15 mouse cellular contexts compared by ENCODE assay signal in genomic region chr17:29855702-29856580, GRCm38 (mm10).
A peak's percentile ranks its signal among the peaks of the same experiment; 100 is the strongest.
DNase-seq lines count a peak whose midpoint lies in the region; ATAC-seq and TF ChIP-seq lines count a peak whose summit lies in the region.
"Had no signal": no experiment of that assay in that cellular context is flagged by ENCODE, and none has a peak within 500 bp of the region (broad histone marks: within the 10 kb centered on the region; RNA-seq: fewer than 3 reads in every experiment).

No protein-coding gene starts in this region.

- no peak for DNase-seq in forebrain, embryonic 10.5 days (ENCODE audit: extremely low spot score, low spot score)
- DNase-seq in lung, postnatal 0 days (ENCODE audit: low spot score): peak; percentile 83
- DNase-seq in kidney, adult 18-20 months: no peak
- DNase-seq in gastrocnemius, postnatal 14 days: no peak
- DNase-seq in embryonic facial prominence, embryonic 10.5 days (ENCODE audit: low spot score): no peak
- DNase-seq: B cell, adult 2 months; cerebellum, postnatal 36 days; heart, adult 11 months; kidney, postnatal 4 days had no signal

- H3K36me3 ChIP-seq in forebrain, embryonic 16.5 days (ENCODE audit: control insufficient read depth, insufficient read depth): no peaks in the 10 kb centered on the region
- no peaks in the 10 kb centered on the region; the same call in 1 of the 2 replicates for H3K36me3 ChIP-seq in forebrain, embryonic 10.5 days (replicated peaks)
- no peaks in the 10 kb centered on the region for H3K36me3 ChIP-seq in E14TG2a.4 (ENCODE audit: insufficient read depth, low read length)
- no peaks in the 10 kb centered on the region for H3K36me3 ChIP-seq in lung, postnatal 0 days (ENCODE audit: insufficient read depth, low read length)
- no peaks in the 10 kb centered on the region for H3K36me3 ChIP-seq in embryonic facial prominence, embryonic 10.5 days (replicated peaks)
- H3K36me3 ChIP-seq: embryonic facial prominence, embryonic 13.5 days; neural tube, embryonic 15.5 days had no signal

- peak; percentile 63 for TF ChIP-seq EP300 in lung, postnatal 0 days (IDR thresholded peaks at IDR 0.05)

- H3K4me2 ChIP-seq in forebrain, embryonic 16.5 days (ENCODE audit: low read length): no peak overlapping the region
- H3K4me2 ChIP-seq in lung, postnatal 0 days (replicated peaks; ENCODE audit: low read depth, low read length): no peak overlapping the region
- H3K4me2 ChIP-seq: embryonic facial prominence, embryonic 13.5 days; neural tube, embryonic 15.5 days had no signal

- peak overlapping the region; percentile 5; the same call in 1 of the 2 replicates for H3K27ac ChIP-seq in forebrain, embryonic 16.5 days (ENCODE audit: low read length)
- no peak overlapping the region for H3K27ac ChIP-seq in forebrain, embryonic 10.5 days
- H3K27ac ChIP-seq in lung, postnatal 0 days (ENCODE audit: low read length): 0 out of 2 replicates have a peak overlapping the region, but pooled peaks have one; percentile 52
- no peak overlapping the region for H3K27ac ChIP-seq in embryonic facial prominence, embryonic 10.5 days (replicated peaks)
- H3K27ac ChIP-seq: embryonic facial prominence, embryonic 13.5 days; neural tube, embryonic 15.5 days had no signal

- 55% methylated on average over 18 of the region's 18 CpGs for WGBS in forebrain, embryonic 16.5 days
- 76% methylated on average over 18 of the region's 18 CpGs for WGBS in forebrain, embryonic 10.5 days
- 43% methylated on average over 18 of the region's 18 CpGs for WGBS in lung, postnatal 0 days
- WGBS in embryonic facial prominence, embryonic 10.5 days: 70% methylated on average over 18 of the region's 18 CpGs

- H3K4me1 ChIP-seq in forebrain, embryonic 16.5 days (replicated peaks; ENCODE audit: control insufficient read depth, insufficient read depth, low read length): peaks cover 21% of the 10 kb centered on the region
- H3K4me1 ChIP-seq in forebrain, embryonic 10.5 days: peaks cover 21% of the 10 kb centered on the region
- H3K4me1 ChIP-seq in E14TG2a.4 (replicated peaks; ENCODE audit: low read depth, low read length): peaks cover 79% of the 10 kb centered on the region
- no peaks in the 10 kb centered on the region for H3K4me1 ChIP-seq in lung, postnatal 0 days (ENCODE audit: insufficient read depth, low read depth, low read length)
- H3K4me1 ChIP-seq in embryonic facial prominence, embryonic 10.5 days: peaks cover 32% of the 10 kb centered on the region

- TF ChIP-seq CTCF in E14TG2a.4 (conservative IDR thresholded peaks at IDR 0.05; ENCODE audit: low read length): no peak
- no peak for TF ChIP-seq CTCF in lung, postnatal 0 days (IDR thresholded peaks at IDR 0.05)

- intact Hi-C loops in gastrocnemius, postnatal 14 days (cut with DNase I; ENCODE audit: low total_unique reads): no loop called here

- H3K9me3 ChIP-seq in forebrain, embryonic 16.5 days (ENCODE audit: control insufficient read depth, low read length): no peaks in the 10 kb centered on the region
- H3K9me3 ChIP-seq in forebrain, embryonic 10.5 days: no peaks in the 10 kb centered on the region
- no peaks in the 10 kb centered on the region for H3K9me3 ChIP-seq in E14TG2a.4 (ENCODE audit: low read length)
- no peaks in the 10 kb centered on the region for H3K9me3 ChIP-seq in lung, postnatal 0 days (ENCODE audit: low read length)
- H3K9me3 ChIP-seq in embryonic facial prominence, embryonic 10.5 days: no peaks in the 10 kb centered on the region
- H3K9me3 ChIP-seq: embryonic facial prominence, embryonic 13.5 days; neural tube, embryonic 15.5 days had no signal

- H3K27me3 ChIP-seq in forebrain, embryonic 16.5 days (replicated peaks; ENCODE audit: control insufficient read depth, insufficient read depth, low read length): no peaks in the 10 kb centered on the region
- H3K27me3 ChIP-seq in forebrain, embryonic 10.5 days (ENCODE audit: poor library complexity, severe bottlenecking): peaks cover 21% of the 10 kb centered on the region
- peaks cover 11% of the 10 kb centered on the region; the same call in 1 of the 2 replicates for H3K27me3 ChIP-seq in E14TG2a.4 (ENCODE audit: insufficient read depth, low read length)
- no peaks in the 10 kb centered on the region for H3K27me3 ChIP-seq in lung, postnatal 0 days (replicated peaks; ENCODE audit: insufficient read depth, low read length)
- H3K27me3 ChIP-seq in embryonic facial prominence, embryonic 10.5 days (replicated peaks; ENCODE audit: low read depth, poor library complexity, severe bottlenecking): peaks cover 18% of the 10 kb centered on the region

- ATAC-seq in forebrain, embryonic 16.5 days: no peak
- ATAC-seq in granulocyte monocyte progenitor cell, adult 5-6 weeks (replicated peaks; ENCODE audit: poor library complexity, severe bottlenecking): peak; percentile 39
- ATAC-seq in lung, postnatal 0 days: peak; percentile 89
- ATAC-seq: intestine, postnatal 0 days had no signal

- no peak overlapping the region for H3K4me3 ChIP-seq in forebrain, embryonic 16.5 days (replicated peaks; ENCODE audit: low read length)
- H3K4me3 ChIP-seq in forebrain, embryonic 10.5 days: no peak overlapping the region
- peak overlapping the region; percentile 46; the same call in 1 of the 2 replicates for H3K4me3 ChIP-seq in E14TG2a.4 (replicated peaks; ENCODE audit: low read length)
- H3K4me3 ChIP-seq in lung, postnatal 0 days (ENCODE audit: low read depth, low read length): no peak overlapping the region
- H3K4me3 ChIP-seq in embryonic facial prominence, embryonic 10.5 days: no peak overlapping the region
- H3K4me3 ChIP-seq: embryonic facial prominence, embryonic 13.5 days; neural tube, embryonic 15.5 days had no signal

- no peak overlapping the region for H3K9ac ChIP-seq in forebrain, embryonic 16.5 days (replicated peaks; ENCODE audit: low read depth, low read length)
- H3K9ac ChIP-seq in lung, postnatal 0 days (replicated peaks; ENCODE audit: low read depth): no peak overlapping the region
- H3K9ac ChIP-seq: embryonic facial prominence, embryonic 13.5 days; neural tube, embryonic 15.5 days had no signal

Comparison
In these comparisons a context has a peak if more than half of its experiments do, and no peak if none do; other contexts are left out.
1. H3K27ac ChIP-seq: peak in forebrain, embryonic 16.5 days (single experiment) and lung, postnatal 0 days (single experiment); none in forebrain, embryonic 10.5 days (single experiment) and embryonic facial prominence, embryonic 10.5 days (single experiment).